Mouse (Mus musculus): ENCODE measurements around the gene Mef2c. TPM values are rescaled to one million over a fixed set of nuclear protein-coding genes. Genes with fewer than 3 reads are reported as not detected.

The Mef2c gene
- polyA plus RNA-seq, 1 experiment from 2014 or later, result 41.4 TPM

DNA sequence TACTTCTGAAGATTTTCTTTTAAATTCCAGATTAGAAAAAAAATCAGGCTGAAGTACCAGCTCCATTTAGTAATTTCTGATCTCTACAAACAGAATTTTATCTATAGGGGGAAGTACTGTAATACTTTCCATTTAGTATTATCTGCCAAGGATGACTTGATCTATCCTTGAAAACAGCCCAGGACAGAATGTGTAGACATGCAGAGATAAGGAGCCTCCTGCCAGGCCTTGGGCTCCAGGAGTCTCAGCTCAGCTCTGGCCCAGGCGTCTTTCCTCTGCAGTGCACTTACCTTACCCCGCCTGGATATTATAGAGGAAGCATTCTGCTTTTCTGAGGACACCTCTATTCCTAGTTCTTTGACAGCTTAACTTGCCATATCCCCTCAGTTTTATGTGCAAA lies 59.4 kb downstream of the Mef2c start:
- H3K36me3 ChIP-seq, result no peaks in the 10 kb centered on the region

GRCm38 (mm10) chr13:83565732-83566131 lies 61.9 kb downstream of the Mef2c start:
- Histone ChIP-seq H3K4me2 (no peak overlapping the region), H3K9ac (no peak overlapping the region), H3K4me1 (no peaks in the 10 kb centered on the region), H3K27ac (peak overlapping the region; percentile 3; the same call in 1 of the 2 replicates), H3K27me3 (replicated peaks) (no peaks in the 10 kb centered on the region), H3K36me3 (no peaks in the 10 kb centered on the region), H3K4me3 (replicated peaks) (no peak overlapping the region), H3K9me3 (no peaks in the 10 kb centered on the region)
- no peak for ATAC-seq (ENCODE audit: insufficient read depth, low FRiP score, low read depth)
- WGBS, result 50% methylated on average over 3 of the region's 3 CpGs

More for the DNA sequence above, 59.4 kb downstream of the Mef2c start:
- H3K9ac ChIP-seq, result no peak overlapping the region
- H3K27me3 ChIP-seq (replicated peaks), result no peaks in the 10 kb centered on the region
- no peak overlapping the region for H3K4me3 ChIP-seq (replicated peaks)
- 79% methylated on average over 2 of the region's 2 CpGs for WGBS
- H3K4me2 ChIP-seq, result no peak overlapping the region
- H3K9me3 ChIP-seq, result no peaks in the 10 kb centered on the region
- ATAC-seq (ENCODE audit: insufficient read depth, low FRiP score, low read depth), result no peak
- H3K4me1 ChIP-seq, result no peaks in the 10 kb centered on the region
- H3K27ac ChIP-seq, result no peak overlapping the region

DNA sequence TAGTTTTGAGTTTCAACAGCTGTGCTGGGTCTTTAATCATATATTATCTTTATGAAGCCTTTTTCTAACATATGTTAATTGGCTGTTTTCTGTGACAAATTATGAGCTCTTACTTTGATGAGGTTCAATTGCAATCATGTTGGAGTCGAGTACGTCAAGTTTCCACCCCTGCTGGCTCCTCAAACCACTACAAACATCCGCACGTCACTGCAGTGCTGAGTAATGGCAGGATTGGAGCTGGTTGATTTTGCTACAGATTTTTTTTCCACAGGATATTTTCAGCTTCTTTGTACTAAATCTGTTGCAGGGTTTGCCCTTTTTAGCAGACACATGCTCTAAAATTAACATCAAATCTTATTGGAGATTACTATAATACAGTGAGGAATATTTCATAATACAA lies 62.3 kb downstream of the Mef2c start:
- no peaks in the 10 kb centered on the region for H3K27me3 ChIP-seq (replicated peaks)

GRCm38 (mm10) chr13:83566834-83567534 lies 63.1 kb downstream of the Mef2c start:
- Histone ChIP-seq H3K27ac (no peak overlapping the region), H3K9ac (no peak overlapping the region), H3K9me3 (no peaks in the 10 kb centered on the region), H3K4me2 (no peak overlapping the region), H3K4me3 (replicated peaks) (no peak overlapping the region), H3K4me1 (peaks cover 2% of the 10 kb centered on the region; the same call in 1 of the 2 replicates), H3K27me3 (replicated peaks) (no peaks in the 10 kb centered on the region), H3K36me3 (no peaks in the 10 kb centered on the region)
- ATAC-seq (ENCODE audit: insufficient read depth, low FRiP score, low read depth), result no peak
- WGBS, result 51% methylated on average over 8 of the region's 8 CpGs

More for the DNA sequence above, 62.3 kb downstream of the Mef2c start:
- ATAC-seq (ENCODE audit: insufficient read depth, low FRiP score, low read depth), result no peak
- Histone ChIP-seq H3K4me3 (replicated peaks) (no peak overlapping the region), H3K9ac (no peak overlapping the region), H3K4me1 (no peaks in the 10 kb centered on the region), H3K9me3 (no peaks in the 10 kb centered on the region), H3K27ac (no peak overlapping the region), H3K36me3 (no peaks in the 10 kb centered on the region), H3K4me2 (no peak overlapping the region)
- 34% methylated on average over 4 of the region's 4 CpGs for WGBS

DNA sequence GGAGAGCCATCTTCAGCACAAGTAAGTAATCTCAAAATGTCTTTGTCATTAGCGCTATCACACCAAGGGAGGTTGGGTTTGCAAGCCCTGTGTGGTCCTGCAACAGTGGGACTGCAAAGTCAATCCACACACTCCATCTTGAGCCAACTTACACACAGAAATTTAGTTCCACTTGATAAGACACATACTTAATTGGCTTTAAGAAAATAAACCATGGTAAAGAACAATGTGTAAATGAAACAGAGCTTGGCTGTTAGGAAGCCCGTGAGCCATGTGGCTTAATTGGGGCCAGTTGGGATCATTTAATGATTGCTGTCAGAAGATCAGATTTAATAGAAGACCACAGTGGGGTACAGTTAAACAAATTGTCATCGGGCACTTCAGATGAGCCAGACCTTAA lies 63.8 kb downstream of the Mef2c start:
- no peaks in the 10 kb centered on the region for H3K27me3 ChIP-seq (replicated peaks)
- peaks cover 5% of the 10 kb centered on the region; the same call in 1 of the 2 replicates for H3K4me1 ChIP-seq
- H3K27ac ChIP-seq, result no peak overlapping the region
- H3K4me2 ChIP-seq, result no peak overlapping the region
- no peak overlapping the region for H3K4me3 ChIP-seq (replicated peaks)
- ATAC-seq (ENCODE audit: insufficient read depth, low FRiP score, low read depth), result no peak
- 76% methylated on average over 3 of the region's 3 CpGs for WGBS
- no peaks in the 10 kb centered on the region for H3K36me3 ChIP-seq
- H3K9ac ChIP-seq, result no peak overlapping the region
- H3K9me3 ChIP-seq, result no peaks in the 10 kb centered on the region

DNA sequence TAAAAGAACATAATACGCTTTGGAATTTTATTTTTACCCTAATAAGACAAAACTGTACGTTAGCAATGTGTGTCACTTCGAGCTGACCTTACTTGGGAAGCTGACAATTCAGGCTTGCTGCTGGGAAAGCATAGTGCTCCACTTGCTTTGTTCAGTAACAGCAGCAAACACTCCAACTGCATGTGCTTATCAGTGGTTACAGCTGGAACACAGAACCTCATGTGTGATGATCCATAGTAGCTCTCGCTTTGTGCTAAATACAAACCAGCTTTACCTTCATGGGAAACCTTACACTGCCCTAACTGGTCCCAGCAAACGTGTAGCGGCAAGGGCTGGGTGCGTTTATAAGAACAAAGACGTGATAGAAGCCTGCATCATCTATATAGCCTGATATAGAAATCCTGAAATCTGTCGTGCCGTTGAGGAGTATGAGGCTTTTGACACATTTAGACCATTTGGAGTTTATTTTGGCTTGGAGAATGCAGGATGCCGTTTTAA lies 65.0 kb downstream of the Mef2c start:
- Histone ChIP-seq H3K27me3 (replicated peaks) (no peaks in the 10 kb centered on the region), H3K27ac (no peak overlapping the region), H3K9ac (no peak overlapping the region), H3K4me3 (replicated peaks) (no peak overlapping the region), H3K36me3 (no peaks in the 10 kb centered on the region), H3K9me3 (no peaks in the 10 kb centered on the region), H3K4me2 (no peak overlapping the region), H3K4me1 (peaks cover 5% of the 10 kb centered on the region; the same call in 1 of the 2 replicates)
- 67% methylated on average over 11 of the region's 11 CpGs for WGBS
- ATAC-seq (ENCODE audit: insufficient read depth, low FRiP score, low read depth), result no peak

GRCm38 (mm10) chr13:83571973-83572447 lies 68.2 kb downstream of the Mef2c start:
- WGBS, result 39% methylated on average over 7 of the region's 7 CpGs
- Histone ChIP-seq H3K4me2 (no peak overlapping the region), H3K27me3 (replicated peaks) (no peaks in the 10 kb centered on the region), H3K36me3 (no peaks in the 10 kb centered on the region), H3K4me3 (replicated peaks) (no peak overlapping the region), H3K9ac (no peak overlapping the region), H3K4me1 (peaks cover 5% of the 10 kb centered on the region; the same call in 1 of the 2 replicates), H3K27ac (peak overlapping the region; percentile 31; the same call in 1 of the 2 replicates), H3K9me3 (no peaks in the 10 kb centered on the region)
- ATAC-seq (ENCODE audit: insufficient read depth, low FRiP score, low read depth), result peak; percentile 64; the same call in 1 of the 2 replicates

GRCm38 (mm10) chr13:83572469-83572868 lies 68.6 kb downstream of the Mef2c start:
- Histone ChIP-seq H3K9me3 (no peaks in the 10 kb centered on the region), H3K4me3 (replicated peaks) (no peak overlapping the region), H3K27me3 (replicated peaks) (no peaks in the 10 kb centered on the region), H3K27ac (peak overlapping the region; percentile 31; the same call in 1 of the 2 replicates), H3K9ac (no peak overlapping the region), H3K4me1 (peaks cover 5% of the 10 kb centered on the region; the same call in 1 of the 2 replicates), H3K4me2 (no peak overlapping the region), H3K36me3 (no peaks in the 10 kb centered on the region)
- ATAC-seq (ENCODE audit: insufficient read depth, low FRiP score, low read depth), result no peak
- WGBS, result 17% methylated on average over 5 of the region's 5 CpGs

- no peak for ATAC-seq (ENCODE audit: insufficient read depth, low FRiP score, low read depth)
- peaks cover 5% of the 10 kb centered on the region; the same call in 1 of the 2 replicates for H3K4me1 ChIP-seq
- H3K9ac ChIP-seq, result no peak overlapping the region
- no peaks in the 10 kb centered on the region for H3K27me3 ChIP-seq (replicated peaks)
- H3K36me3 ChIP-seq, result no peaks in the 10 kb centered on the region
- WGBS, result 59% methylated on average over 4 of the region's 4 CpGs
- H3K9me3 ChIP-seq, result no peaks in the 10 kb centered on the region
- no peak overlapping the region for H3K4me2 ChIP-seq
- no peak overlapping the region for H3K27ac ChIP-seq
- H3K4me3 ChIP-seq (replicated peaks), result no peak overlapping the region
Observed at GRCm38 (mm10) chr13:83573327-83573726, 69.5 kb downstream of the Mef2c start.

DNA sequence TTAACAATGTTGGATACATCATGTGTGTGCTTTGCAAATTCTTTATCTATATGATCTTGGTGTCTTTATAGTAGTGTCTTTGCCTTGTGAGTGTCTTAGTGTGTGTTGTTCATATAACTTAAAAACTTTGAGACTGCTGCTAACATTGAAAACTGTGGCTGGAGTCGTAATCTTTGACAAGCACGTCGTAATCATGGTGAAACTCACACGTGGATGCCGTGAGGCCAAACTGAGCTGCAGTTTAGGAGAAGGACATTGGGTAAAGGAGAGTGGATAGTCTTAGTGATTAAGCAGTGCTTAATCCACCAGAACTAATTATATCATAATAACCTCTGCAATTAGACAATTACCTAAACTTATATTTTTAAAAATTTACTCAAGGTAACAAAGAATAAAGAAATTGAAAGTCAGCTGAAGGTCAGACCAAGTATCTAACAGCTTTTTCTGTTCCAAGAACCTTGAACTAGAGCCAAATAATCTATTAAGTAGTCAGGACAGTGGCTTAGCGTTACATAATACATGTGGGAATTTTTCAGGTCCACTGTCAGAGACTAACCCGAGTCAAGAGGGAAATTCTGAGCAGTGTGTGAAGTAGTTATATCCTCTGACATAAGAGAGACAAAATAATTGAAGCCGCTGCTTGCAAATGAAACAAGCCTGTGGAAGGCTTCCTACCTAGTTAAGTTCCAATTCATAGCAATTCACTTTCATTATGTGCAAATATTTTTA lies 70.2 kb downstream of the Mef2c start:
- ATAC-seq (ENCODE audit: insufficient read depth, low FRiP score, low read depth), result no peak
- H3K27me3 ChIP-seq (replicated peaks), result no peaks in the 10 kb centered on the region
- H3K4me3 ChIP-seq (replicated peaks), result no peak overlapping the region
- H3K27ac ChIP-seq, result no peak overlapping the region; the same call in 1 of the 2 replicates
- 42% methylated on average over 8 of the region's 8 CpGs for WGBS
- no peaks in the 10 kb centered on the region for H3K9me3 ChIP-seq
- H3K4me2 ChIP-seq, result no peak overlapping the region
- H3K9ac ChIP-seq, result no peak overlapping the region
- H3K36me3 ChIP-seq, result no peaks in the 10 kb centered on the region
- peaks cover 5% of the 10 kb centered on the region; the same call in 1 of the 2 replicates for H3K4me1 ChIP-seq

- no peaks in the 10 kb centered on the region for H3K9me3 ChIP-seq
- no peak overlapping the region for H3K4me2 ChIP-seq
- 69% methylated on average over 8 of the region's 8 CpGs for WGBS
- H3K4me1 ChIP-seq, result peaks cover 5% of the 10 kb centered on the region; the same call in 1 of the 2 replicates
- no peak overlapping the region for H3K27ac ChIP-seq
- no peak overlapping the region for H3K4me3 ChIP-seq (replicated peaks)
- ATAC-seq (ENCODE audit: insufficient read depth, low FRiP score, low read depth), result no peak
- no peaks in the 10 kb centered on the region for H3K36me3 ChIP-seq
- H3K9ac ChIP-seq, result no peak overlapping the region
- no peaks in the 10 kb centered on the region for H3K27me3 ChIP-seq (replicated peaks)
Observed at GRCm38 (mm10) chr13:83574866-83575265, 71.0 kb downstream of the Mef2c start.

DNA sequence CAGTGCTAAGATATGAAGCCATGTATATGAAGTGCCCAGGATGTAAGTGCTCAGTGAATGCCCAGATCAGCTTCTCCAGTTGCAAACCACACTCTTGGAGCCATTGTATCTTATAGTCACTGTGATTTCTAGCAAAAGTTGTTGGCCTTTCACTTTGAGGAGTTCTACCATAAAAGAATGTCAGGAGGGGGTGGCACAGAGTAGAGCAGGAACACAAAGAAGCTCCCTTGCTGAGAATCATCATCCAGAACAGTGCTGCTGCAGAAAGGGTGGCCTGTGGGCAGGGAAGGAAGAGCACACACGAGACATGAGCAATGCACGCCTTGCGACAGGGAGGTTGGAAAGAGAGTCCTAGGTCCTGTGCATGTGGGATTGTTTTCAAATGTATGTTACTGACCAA lies 75.6 kb downstream of the Mef2c start:
- Histone ChIP-seq H3K9me3 (no peaks in the 10 kb centered on the region), H3K36me3 (no peaks in the 10 kb centered on the region), H3K4me1 (no peaks in the 10 kb centered on the region; the same call in 1 of the 2 replicates), H3K9ac (no peak overlapping the region), H3K4me2 (no peak overlapping the region), H3K27ac (no peak overlapping the region), H3K4me3 (replicated peaks) (no peak overlapping the region), H3K27me3 (replicated peaks) (no peaks in the 10 kb centered on the region)
- WGBS, result 88% methylated on average over 3 of the region's 3 CpGs
- ATAC-seq (ENCODE audit: insufficient read depth, low FRiP score, low read depth), result no peak

Measured in stomach, embryonic 15.5 days (tissue).